Mouse (Mus musculus) G1E (cell line): ENCODE data around the gene Fam187a. TPM values are rescaled to one million over a fixed set of nuclear protein-coding genes. Genes with fewer than 3 reads are reported as not detected.

Source experiments
- ATAC-seq: 2 replicates; pipeline ENCODE4 v1.8.0; 2016; ENCODE audit warnings: mild to moderate bottlenecking; ENCODE audit not compliant: insufficient number of reproducible peaks, poor library complexity, low FRiP score, severe bottlenecking; ENCODE audit errors: extremely low read depth
- DNase-seq: peaks from one replicate; pipeline ENCODE4 v3.0.0; 2012; ENCODE audit warnings: low spot score
- H3K27me3 ChIP-seq: 2 replicates; pipeline ENCODE4 v1.6.1; 2012; ENCODE audit warnings: mild to moderate bottlenecking, low read length, inconsistent platforms; ENCODE audit not compliant: insufficient read depth
- H3K36me3 ChIP-seq: replicated peaks from 2 replicates; pipeline ENCODE3; 2012; ENCODE audit warnings: mild to moderate bottlenecking, inconsistent platforms
- H3K4me1 ChIP-seq: 2 replicates; pipeline ENCODE4 v1.6.1; 2012; ENCODE audit warnings: low read depth, low read length, inconsistent platforms, mixed read lengths; ENCODE audit not compliant: insufficient read depth
- H3K4me3 ChIP-seq: 2 replicates; pipeline ENCODE4 v1.5.1; 2012; ENCODE audit warnings: low read depth, mild to moderate bottlenecking, inconsistent platforms, low read length, moderate library complexity, mixed read lengths
- H3K9me3 ChIP-seq: replicated peaks from 2 replicates; pipeline ENCODE4 v1.6.1; 2012; ENCODE audit warnings: inconsistent platforms
- CTCF ChIP-seq: IDR thresholded peaks from 2 replicates; pipeline ENCODE4 v1.5.1; 2012; ENCODE audit warnings: low read depth, low read length, inconsistent platforms, mixed read lengths
- GATA1 ChIP-seq: IDR thresholded peaks from 2 replicates; pipeline ENCODE4 v1.6.1; 2012; ENCODE audit warnings: borderline replicate concordance, low read length, inconsistent platforms, mixed read lengths
- GATA2 ChIP-seq: IDR thresholded peaks from 2 replicates; pipeline ENCODE4 v1.6.1; 2012; ENCODE audit warnings: low read depth, low read length, inconsistent platforms, borderline replicate concordance
- POLR2AphosphoS5 ChIP-seq: IDR thresholded peaks from 2 replicates; pipeline ENCODE4 v1.6.1; 2012; ENCODE audit warnings: low read depth, low read length, inconsistent platforms; ENCODE audit not compliant: insufficient replicate concordance
- TAL1 ChIP-seq: conservative IDR thresholded peaks from 2 replicates; pipeline ENCODE4 v1.6.1; 2012; ENCODE audit warnings: low read depth, low read length, inconsistent platforms, mixed read lengths
- polyA plus RNA-seq: library from polyadenylated mRNA; stranded (reverse); fragments of >175 nt; gene quantifications from 2 replicates; pipeline ENCODE4 v1.2.3, GENCODE M21; 2012
- total RNA-seq, 2 experiments: library from RNA; stranded (forward) in 1 of 2; stranded (reverse) in 1 of 2; fragments of 200-1000 nt in 1 of 2; fragments of >200 nt in 1 of 2; fragmentation: Nextera tagmentation in 1 of 2; gene quantifications; 2 replicates each; pipeline ENCODE4 v1.2.3; 2014 to 2017

Fam187a gene
- not detected in 2 replicates for total RNA-seq (2014; fragmentation: Nextera tagmentation)
- 0.16 TPM in 1 of 2 replicates, not detected in the other for total RNA-seq (2017)
- polyA plus RNA-seq, result not detected in 2 replicates

GRCm38 (mm10) chr11:102884616-102885219, at the start of gene Fam187a:
Gene Fam187a (plus strand): TSS chr11:102885169.
- Histone ChIP-seq H3K4me3 (no peak within 1 kb of the TSS), H3K9me3 (no peaks in the 10 kb centered on the region), H3K36me3 (no peaks in the 10 kb centered on the region), H3K27me3 (peaks cover 66% of the 10 kb centered on the region), H3K4me1 (peaks cover 16% of the 10 kb centered on the region)
- ATAC-seq (no peak), DNase-seq (no peak)
- no peak for TF ChIP-seq GATA1

GRCm38 (mm10) chr11:102835549-102835948, 49.4 kb upstream of the Fam187a start, which contains the start of gene Higd1b:
Gene Higd1b (plus strand): TSS chr11:102835849.
- no peak for TF ChIP-seq CTCF
- TF ChIP-seq TAL1, result no peak
- no peak for TF ChIP-seq GATA1
- TF ChIP-seq POLR2AphosphoS5, result no peak
- ATAC-seq (no peak), DNase-seq (no peak)
- Histone ChIP-seq H3K4me3 (no peak within 1 kb of the TSS), H3K27me3 (peaks cover 3% of the 10 kb centered on the region; the same call in 1 of the 2 replicates), H3K4me1 (no peaks in the 10 kb centered on the region), H3K9me3 (no peaks in the 10 kb centered on the region), H3K36me3 (peaks cover 55% of the 10 kb centered on the region)

GRCm38 (mm10) chr11:102836146-102836545, 48.8 kb upstream of the Fam187a start:
- no peaks in the 10 kb centered on the region for H3K4me1 ChIP-seq
- peaks cover 3% of the 10 kb centered on the region; the same call in 1 of the 2 replicates for H3K27me3 ChIP-seq
- ATAC-seq, result no peak
- H3K36me3 ChIP-seq, result peaks cover 60% of the 10 kb centered on the region
- H3K9me3 ChIP-seq, result no peaks in the 10 kb centered on the region
- DNase-seq, result no peak
- H3K4me3 ChIP-seq, result no peak overlapping the region
- no peak for TF ChIP-seq TAL1
- TF ChIP-seq CTCF, result no peak
- no peak for TF ChIP-seq GATA2
- TF ChIP-seq GATA1, result no peak
- no peak for TF ChIP-seq POLR2AphosphoS5

GRCm38 (mm10) chr11:102837385-102837784, 47.6 kb upstream of the Fam187a start:
- DNase-seq, result no peak
- no peaks in the 10 kb centered on the region for H3K4me1 ChIP-seq
- TF ChIP-seq GATA1 (no peak), TAL1 (no peak), GATA2 (no peak), POLR2AphosphoS5 (no peak), CTCF (no peak)
- no peaks in the 10 kb centered on the region for H3K9me3 ChIP-seq
- no peak for ATAC-seq
- H3K27me3 ChIP-seq, result peaks cover 3% of the 10 kb centered on the region; the same call in 1 of the 2 replicates
- peaks cover 72% of the 10 kb centered on the region for H3K36me3 ChIP-seq
- no peak overlapping the region for H3K4me3 ChIP-seq

- ATAC-seq (no peak), DNase-seq (no peak)
- Histone ChIP-seq H3K36me3 (peaks cover 80% of the 10 kb centered on the region), H3K27me3 (peaks cover under 1% of the 10 kb centered on the region; the same call in 1 of the 2 replicates), H3K4me1 (no peaks in the 10 kb centered on the region), H3K9me3 (no peaks in the 10 kb centered on the region), H3K4me3 (no peak overlapping the region)
- no peak for TF ChIP-seq CTCF
- no peak for TF ChIP-seq TAL1
- no peak for TF ChIP-seq GATA2
- TF ChIP-seq POLR2AphosphoS5, result no peak
- no peak for TF ChIP-seq GATA1
Observed at GRCm38 (mm10) chr11:102838126-102838525, 46.8 kb upstream of the Fam187a start.

- H3K27me3 ChIP-seq, result no peaks in the 10 kb centered on the region
- no peaks in the 10 kb centered on the region for H3K4me1 ChIP-seq
- H3K36me3 ChIP-seq, result peaks cover 85% of the 10 kb centered on the region
- no peaks in the 10 kb centered on the region for H3K9me3 ChIP-seq
- no peak for DNase-seq
- H3K4me3 ChIP-seq, result no peak overlapping the region
- no peak for TF ChIP-seq CTCF
- TF ChIP-seq GATA2, result no peak
- TF ChIP-seq TAL1, result no peak
- no peak for TF ChIP-seq POLR2AphosphoS5
- TF ChIP-seq GATA1, result no peak
- ATAC-seq, result no peak
Observed at GRCm38 (mm10) chr11:102838616-102839150, 46.3 kb upstream of the Fam187a start.
